Mouse (Mus musculus) embryonic facial prominence, embryonic 15.5 days (tissue): ENCODE data around the gene Cyba. TPM values are rescaled to one million over a fixed set of nuclear protein-coding genes. Genes with fewer than 3 reads are reported as not detected.

Source experiments
- ATAC-seq: fragments of 200-750 bp; cut with Nextera tagmentation; 2 replicates; pipeline ENCODE4 v1.8.0; 2017; ENCODE audit warnings: low read depth, moderate TSS enrichment; ENCODE audit not compliant: insufficient number of reproducible peaks, low FRiP score, low TSS enrichment
- H3K27ac ChIP-seq: fragments of 300-500 bp; sonication (generic); replicated peaks from 2 replicates; pipeline ENCODE4 v1.5.1; 2015; ENCODE audit warnings: mild to moderate bottlenecking, inconsistent platforms
- H3K27me3 ChIP-seq: fragments of 300-500 bp; sonication (generic); 2 replicates; pipeline ENCODE4 v1.6.1; 2015; ENCODE audit warnings: inconsistent platforms
- H3K36me3 ChIP-seq: fragments of 300-500 bp; sonication (generic); 2 replicates; pipeline ENCODE4 v1.6.1; 2015; ENCODE audit warnings: mild to moderate bottlenecking, inconsistent platforms
- H3K4me1 ChIP-seq: fragments of 300-500 bp; sonication (generic); 2 replicates; pipeline ENCODE4 v1.6.1; 2015; ENCODE audit warnings: inconsistent platforms
- H3K4me2 ChIP-seq: fragments of 300-500 bp; sonication (generic); replicated peaks from 2 replicates; pipeline ENCODE4 v1.6.1; 2015; ENCODE audit warnings: mild to moderate bottlenecking, inconsistent platforms
- H3K4me3 ChIP-seq: fragments of 300-500 bp; sonication (generic); replicated peaks from 2 replicates; pipeline ENCODE4 v1.5.1; 2015; ENCODE audit warnings: mild to moderate bottlenecking, inconsistent platforms
- H3K9ac ChIP-seq: fragments of 300-500 bp; sonication (generic); 2 replicates; pipeline ENCODE4 v1.6.1; 2015; ENCODE audit warnings: inconsistent platforms
- H3K9me3 ChIP-seq: fragments of 300-500 bp; sonication (generic); replicated peaks from 2 replicates; pipeline ENCODE4 v1.6.1; 2016; ENCODE audit warnings: inconsistent platforms
- WGBS: fragments of 180-500 bp; shearing (Covaris S2); methylation state at CpG from one replicate; pipeline ENCODE4 v1.1.7; 2015; 5-methylcytosine and 5-hydroxymethylcytosine counted together
- microRNA-seq: library from miRNA; unstranded; fragments of <30 nt; microRNA quantifications from one replicate; pipeline ENCODE4, GENCODE M21; 2016; ENCODE audit warnings: borderline number of aligned reads
- polyA plus RNA-seq: library from polyadenylated mRNA; unstranded; fragments of >200 nt; fragmentation: Nextera tagmentation; extraction: Ambion mirVana; gene quantifications from 2 replicates; pipeline ENCODE4 v1.2.1, GENCODE M21; 2015

The Cyba gene
- polyA plus RNA-seq, 1 experiment from 2014 or later = 173 TPM

DNA sequence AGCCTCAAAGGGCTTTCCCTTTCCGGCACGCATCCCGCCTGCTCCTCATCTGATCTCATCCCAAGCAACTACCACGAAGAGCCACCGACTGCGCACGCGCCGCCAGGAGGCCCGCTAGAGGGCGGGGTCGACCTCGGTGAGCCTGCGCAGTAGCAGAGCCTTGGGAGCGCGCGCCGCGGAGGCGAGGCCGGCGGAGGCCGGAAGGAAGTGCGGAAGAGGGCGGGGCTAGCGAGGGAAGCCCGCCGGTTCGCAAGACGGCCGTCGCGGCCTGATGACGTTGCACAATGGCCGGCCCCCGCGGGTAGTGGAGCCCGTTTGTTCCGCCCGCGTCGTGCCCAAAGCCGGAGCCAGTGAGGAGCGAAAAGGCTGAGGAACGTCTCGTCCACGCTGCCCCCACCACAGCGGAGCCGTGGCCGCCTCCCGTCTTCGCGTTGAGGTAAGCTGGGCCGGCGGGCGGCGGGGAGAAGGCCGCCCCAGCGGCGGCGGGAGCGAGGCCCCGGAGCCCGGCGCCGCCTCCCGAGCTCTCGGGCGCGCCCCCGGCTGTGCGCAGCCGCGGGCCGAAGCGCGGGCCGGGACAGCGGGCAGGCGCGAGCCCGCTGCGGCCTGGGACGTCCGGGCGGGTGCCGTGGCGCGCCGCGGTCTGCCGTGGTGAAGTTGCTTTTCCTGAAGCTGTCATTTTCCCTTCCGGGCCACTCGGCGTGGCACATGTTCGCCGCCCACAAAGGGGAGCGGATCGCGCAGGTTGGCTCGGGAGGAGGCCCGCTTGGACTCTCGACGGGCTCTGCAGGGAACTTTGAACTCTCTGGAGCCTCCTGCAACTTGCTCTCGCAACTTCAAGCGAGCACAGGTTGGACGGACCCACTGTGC is 56.1 kb downstream of the Cyba start, which contains the start of gene Zc3h18:
Zc3h18 (plus strand) TSS at position 245 of the 867 bp plus-strand sequence.
- Histone ChIP-seq H3K36me3 (peaks cover 24% of the 10 kb centered on the region), H3K9me3 (no peaks in the 10 kb centered on the region), H3K27ac (peak within 1 kb of the TSS; percentile 95), H3K27me3 (no peaks in the 10 kb centered on the region), H3K4me3 (peak within 1 kb of the TSS; percentile 92), H3K9ac (peak within 1 kb of the TSS; percentile 87), H3K4me2 (peak within 1 kb of the TSS; percentile 79), H3K4me1 (peaks cover 26% of the 10 kb centered on the region)
- under 1% methylated on average over 107 of the region's 107 CpGs for WGBS
- peak; percentile 94 for ATAC-seq

- WGBS = 24% methylated on average over 13 of the region's 13 CpGs
These were observed 56.9 kb downstream of the Cyba start for GRCm38 (mm10) chr8:122375751-122376364.

GRCm38 (mm10) chr8:122375320-122375719 is 57.4 kb downstream of the Cyba start:
- Histone ChIP-seq H3K4me1 (peaks cover 26% of the 10 kb centered on the region), H3K27me3 (no peaks in the 10 kb centered on the region), H3K36me3 (peaks cover 20% of the 10 kb centered on the region), H3K4me2 (peak overlapping the region; percentile 53), H3K9ac (no peak overlapping the region), H3K4me3 (no peak overlapping the region), H3K27ac (no peak overlapping the region), H3K9me3 (no peaks in the 10 kb centered on the region)
- no peak for ATAC-seq
- WGBS = 85% methylated on average over 7 of the region's 7 CpGs

More at GRCm38 (mm10) chr8:122375751-122376364, 56.9 kb downstream of the Cyba start:
- ATAC-seq = 0 out of 2 replicates have a peak, but pooled peaks have one; percentile 0
- peak overlapping the region; percentile 53 for H3K4me2 ChIP-seq
- H3K9me3 ChIP-seq = no peaks in the 10 kb centered on the region
- peak overlapping the region; percentile 18; the same call in 1 of the 2 replicates for H3K9ac ChIP-seq
- peak overlapping the region; percentile 92 for H3K4me3 ChIP-seq
- no peaks in the 10 kb centered on the region for H3K27me3 ChIP-seq
- H3K4me1 ChIP-seq = peaks cover 26% of the 10 kb centered on the region
- peak overlapping the region; percentile 6; the same call in 1 of the 2 replicates for H3K27ac ChIP-seq
- peaks cover 24% of the 10 kb centered on the region for H3K36me3 ChIP-seq

Small RNAs within 50 kb of the gene (microRNA-seq; reads per million reads assigned to microRNA genes)
- gene Gm24366 = not detected

Other genes starting within 250 kb of the Cyba start
- 1.4 and 1.6 TPM in 2 replicates for gene Zfpm1, start 150.8 kb downstream of the Cyba start, polyA plus RNA-seq
- gene Trhr2, start 72.2 kb downstream of the Cyba start, polyA plus RNA-seq = 0.12 and 0.20 TPM in 2 replicates
- 48.2 and 49.7 TPM in 2 replicates for gene Zc3h18, start 56.3 kb downstream of the Cyba start, polyA plus RNA-seq
- gene Il17c, start 10.9 kb downstream of the Cyba start, polyA plus RNA-seq = 0.41 TPM in 1 of 2 replicates, not detected in the other
- gene Mvd, start 10.5 kb upstream of the Cyba start, polyA plus RNA-seq = 31.9 and 33.8 TPM in 2 replicates
- 1.3 and 1.4 TPM in 2 replicates for gene Snai3, start 27.8 kb upstream of the Cyba start, polyA plus RNA-seq
- gene Rnf166, start 43.1 kb upstream of the Cyba start, polyA plus RNA-seq = 53.2 and 54.6 TPM in 2 replicates
- gene Ctu2, start 43.2 kb upstream of the Cyba start, polyA plus RNA-seq = 46.4 and 49.7 TPM in 2 replicates
- 14.3 and 16.7 TPM in 2 replicates for gene Piezo1, start 118.4 kb upstream of the Cyba start, polyA plus RNA-seq
- gene Cdt1, start 135.1 kb upstream of the Cyba start, polyA plus RNA-seq = 32.5 and 36.2 TPM in 2 replicates
- 298 and 312 TPM in 2 replicates for gene Aprt, start 144.0 kb upstream of the Cyba start, polyA plus RNA-seq
- gene Galns, start 178.5 kb upstream of the Cyba start, polyA plus RNA-seq = 11.3 TPM in 2 replicates
- 54.5 and 62.3 TPM in 2 replicates for gene Trappc2l, start 178.7 kb upstream of the Cyba start, polyA plus RNA-seq
- gene Pabpn1l, start 189.8 kb upstream of the Cyba start, polyA plus RNA-seq = 0.63 and 1.2 TPM in 2 replicates